ENCODE assay signal across 10 mouse cellular contexts in the genomic region with DNA sequence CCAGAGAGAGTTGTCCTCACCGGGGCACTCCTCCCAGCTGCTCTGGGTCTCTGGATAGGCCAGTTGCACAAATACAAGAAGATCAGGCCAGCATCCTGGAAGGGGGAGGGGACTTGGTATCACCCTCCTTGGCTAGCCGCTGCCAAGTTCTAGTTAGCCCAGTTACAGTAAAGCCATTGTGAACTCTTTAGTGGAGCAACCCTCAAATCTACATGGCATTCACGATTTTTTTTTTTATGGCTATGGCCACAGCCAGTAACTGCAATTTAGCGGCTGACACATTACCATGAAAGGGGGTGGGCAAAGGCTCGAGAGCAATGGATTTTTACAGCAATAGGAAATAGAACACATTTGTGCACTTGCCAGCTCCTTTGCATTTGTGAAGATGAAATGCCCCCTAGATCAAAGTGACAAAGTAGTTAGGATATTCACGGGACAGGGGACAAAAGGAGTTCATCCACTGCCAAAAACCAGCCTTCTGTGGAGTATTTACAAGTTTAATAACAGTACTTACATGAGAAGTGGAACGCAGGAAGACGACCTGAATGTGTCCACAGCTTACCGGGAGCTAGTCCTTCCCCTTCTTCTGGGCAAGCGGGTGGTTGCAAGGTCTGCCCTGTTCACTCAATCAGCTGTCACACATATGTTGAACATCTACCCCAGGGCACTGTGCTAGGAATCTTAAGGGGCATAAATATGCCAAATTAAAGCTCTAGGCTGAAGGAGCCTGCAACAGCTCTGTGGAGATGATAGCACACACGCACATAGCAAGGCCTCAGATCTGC.
A peak's percentile ranks its signal among the peaks of the same experiment; 100 is the strongest.
DNase-seq lines count a peak whose midpoint lies in the region; ATAC-seq lines count a peak whose summit lies in the region.
"Had no signal": no experiment of that assay in that cellular context is flagged by ENCODE, and none has a peak within 500 bp of the region (broad histone marks: within the 10 kb centered on the region; RNA-seq: fewer than 3 reads in every experiment).

No protein-coding gene starts in this region.

- H3K27ac ChIP-seq in forebrain, embryonic 13.5 days = peak overlapping the region; percentile 40; the same call in 1 of the 2 replicates
- H3K27ac ChIP-seq in forebrain, embryonic 11.5 days (ENCODE audit: low read depth, low read length) = no peak overlapping the region
- H3K27ac ChIP-seq in neural tube, embryonic 15.5 days (replicated peaks) = peak overlapping the region; percentile 6; the same call in 1 of the 2 replicates
- H3K27ac ChIP-seq: heart, embryonic 13.5 days; limb, embryonic 15.5 days had no signal

- 46% methylated on average over 11 of the region's 11 CpGs for WGBS in forebrain, embryonic 13.5 days
- 84% methylated on average over 11 of the region's 11 CpGs for WGBS in forebrain, embryonic 11.5 days
- 24% methylated on average over 11 of the region's 11 CpGs for WGBS in neural tube, embryonic 15.5 days

- no peak overlapping the region for H3K4me3 ChIP-seq in forebrain, embryonic 13.5 days
- H3K4me3 ChIP-seq in forebrain, embryonic 11.5 days (ENCODE audit: low read depth, low read length) = no peak overlapping the region
- no peak overlapping the region for H3K4me3 ChIP-seq in neural tube, embryonic 15.5 days (replicated peaks)
- H3K4me3 ChIP-seq: heart, embryonic 13.5 days; limb, embryonic 15.5 days had no signal

- H3K27me3 ChIP-seq in forebrain, embryonic 13.5 days = no peaks in the 10 kb centered on the region
- H3K27me3 ChIP-seq in forebrain, embryonic 11.5 days (ENCODE audit: control insufficient read depth, insufficient read depth, low read length) = no peaks in the 10 kb centered on the region
- no peaks in the 10 kb centered on the region for H3K27me3 ChIP-seq in neural tube, embryonic 15.5 days (replicated peaks)
- H3K27me3 ChIP-seq: heart, embryonic 13.5 days; limb, embryonic 15.5 days had no signal

- no peak overlapping the region for H3K9ac ChIP-seq in forebrain, embryonic 13.5 days
- H3K9ac ChIP-seq in forebrain, embryonic 11.5 days (ENCODE audit: low read length) = no peak overlapping the region
- no peak overlapping the region for H3K9ac ChIP-seq in neural tube, embryonic 15.5 days (replicated peaks)
- H3K9ac ChIP-seq: heart, embryonic 13.5 days; limb, embryonic 15.5 days had no signal

- ATAC-seq in forebrain, embryonic 13.5 days = peak; percentile 95
- ATAC-seq in forebrain, embryonic 11.5 days (replicated peaks; ENCODE audit: low FRiP score) = no peak
- ATAC-seq in neural tube, embryonic 15.5 days (ENCODE audit: low FRiP score) = peak; percentile 91

- H3K9me3 ChIP-seq in forebrain, embryonic 13.5 days (replicated peaks) = no peaks in the 10 kb centered on the region
- no peaks in the 10 kb centered on the region for H3K9me3 ChIP-seq in forebrain, embryonic 11.5 days (ENCODE audit: control insufficient read depth, low read length)
- H3K9me3 ChIP-seq in neural tube, embryonic 15.5 days (replicated peaks) = no peaks in the 10 kb centered on the region
- H3K9me3 ChIP-seq: heart, embryonic 13.5 days; limb, embryonic 15.5 days had no signal

- no peaks in the 10 kb centered on the region for H3K36me3 ChIP-seq in forebrain, embryonic 13.5 days (ENCODE audit: poor library complexity, severe bottlenecking)
- no peaks in the 10 kb centered on the region for H3K36me3 ChIP-seq in forebrain, embryonic 11.5 days (ENCODE audit: control insufficient read depth, insufficient read depth, low read length)
- no peaks in the 10 kb centered on the region for H3K36me3 ChIP-seq in neural tube, embryonic 15.5 days
- H3K36me3 ChIP-seq: heart, embryonic 13.5 days; limb, embryonic 15.5 days had no signal

- peaks cover 13% of the 10 kb centered on the region; the same call in 1 of the 2 replicates for H3K4me1 ChIP-seq in forebrain, embryonic 13.5 days
- no peaks in the 10 kb centered on the region for H3K4me1 ChIP-seq in forebrain, embryonic 11.5 days (replicated peaks; ENCODE audit: control insufficient read depth, insufficient read depth, low read length)
- 0 out of 2 replicates have a peak, but pooled peaks cover 8% of the 10 kb centered on the region for H3K4me1 ChIP-seq in neural tube, embryonic 15.5 days
- H3K4me1 ChIP-seq: heart, embryonic 13.5 days; limb, embryonic 15.5 days had no signal

- H3K4me2 ChIP-seq in forebrain, embryonic 13.5 days = no peak overlapping the region
- no peak overlapping the region for H3K4me2 ChIP-seq in forebrain, embryonic 11.5 days (ENCODE audit: low read depth, low read length, severe bottlenecking)
- H3K4me2 ChIP-seq in neural tube, embryonic 15.5 days = no peak overlapping the region
- H3K4me2 ChIP-seq: heart, embryonic 13.5 days; limb, embryonic 15.5 days had no signal

- DNase-seq in forebrain, embryonic 11.5 days (ENCODE audit: low spot score) = no peak
- peak; percentile 63 for DNase-seq in brain, embryonic 18.5 days (ENCODE audit: low read depth, low spot score)
- peak; percentile 5 to 55 for DNase-seq in layer of hippocampus, adult 18-20 months (ENCODE audit: low spot score in 2 of 2)
- DNase-seq in lung, postnatal 36 days = no peak
- DNase-seq in thymus, postnatal 36 days = no peak
- no peak for DNase-seq in lung, postnatal 25 days (ENCODE audit: low spot score)

Comparison
In these comparisons a context has a peak if more than half of its experiments do, and no peak if none do; other contexts are left out.
1. DNase-seq: peak in brain, embryonic 18.5 days (single experiment) and layer of hippocampus, adult 18-20 months (2 of 2); none in forebrain, embryonic 11.5 days (single experiment), lung, postnatal 36 days (single experiment), thymus, postnatal 36 days (0 of 2) and lung, postnatal 25 days (single experiment).